Mouse (Mus musculus) kidney, postnatal 0 days (tissue): ENCODE measurements around the gene Acaa1b. TPM values are rescaled to one million over a fixed set of nuclear protein-coding genes. Genes with fewer than 3 reads are reported as not detected.

ENCODE experiments used
- ATAC-seq: fragments of 200-750 bp; cut with Nextera tagmentation; replicated peaks from 2 replicates; pipeline ENCODE4 v1.8.0; 2017; ENCODE audit warnings: low read depth, moderate number of reproducible peaks, moderate TSS enrichment, moderate library complexity; ENCODE audit not compliant: low FRiP score
- DNase-seq: peaks from one replicate; pipeline ENCODE4 v3.0.0-alpha.2; 2016; ENCODE audit warnings: low spot score
- H3K27ac ChIP-seq: fragments of 300-500 bp; sonication (generic); 2 replicates; pipeline ENCODE4 v1.5.1; 2014; ENCODE audit warnings: mild to moderate bottlenecking
- H3K27me3 ChIP-seq: fragments of 300-500 bp; sonication (generic); 2 replicates; pipeline ENCODE4 v1.6.1; 2014; ENCODE audit warnings: low read length, mixed read lengths; ENCODE audit not compliant: insufficient read depth
- H3K36me3 ChIP-seq: fragments of 300-500 bp; sonication (generic); 2 replicates; pipeline ENCODE4 v1.6.1; 2014; ENCODE audit warnings: low read length, mixed read lengths; ENCODE audit not compliant: insufficient read depth
- H3K4me1 ChIP-seq: fragments of 300-500 bp; sonication (generic); replicated peaks from 2 replicates; pipeline ENCODE4 v1.6.1; 2014; ENCODE audit warnings: antibody characterized with exemption, low read length, mixed read lengths; ENCODE audit not compliant: insufficient read depth
- H3K4me2 ChIP-seq: fragments of 300-500 bp; sonication (generic); 2 replicates; pipeline ENCODE4 v1.6.1; 2014; ENCODE audit warnings: mild to moderate bottlenecking, low read length, moderate library complexity, mixed read lengths
- H3K4me3 ChIP-seq: fragments of 300-500 bp; sonication (generic); replicated peaks from 2 replicates; pipeline ENCODE4 v1.5.1; 2014; ENCODE audit warnings: low read depth, low read length
- H3K9ac ChIP-seq: fragments of 300-500 bp; sonication (generic); 2 replicates; pipeline ENCODE4 v1.6.1; 2014; ENCODE audit warnings: low read depth, low read length
- H3K9me3 ChIP-seq: fragments of 300-500 bp; sonication (generic); replicated peaks from 2 replicates; pipeline ENCODE4 v1.6.1; 2016; ENCODE audit warnings: low read length, inconsistent platforms, mixed read lengths
- CTCF ChIP-seq: IDR thresholded peaks from 2 replicates; pipeline ENCODE4 v1.5.1; 2016; ENCODE audit warnings: antibody characterized with exemption, low read depth, mild to moderate bottlenecking, moderate library complexity
- WGBS: fragments of 180-500 bp; shearing (Covaris S2); extraction: QIAGEN DNeasy Blood & Tissue Kit; methylation state at CpG from one replicate; pipeline ENCODE4 v1.1.7; 2014; 5-methylcytosine and 5-hydroxymethylcytosine counted together
- polyA plus RNA-seq: library from polyadenylated mRNA; unstranded; fragments of >200 nt; fragmentation: Nextera tagmentation; extraction: Ambion mirVana; gene quantifications from 2 replicates; pipeline ENCODE4 v1.2.1, GENCODE M21; 2015

The Acaa1b gene
- polyA plus RNA-seq, 1 experiment from 2014 or later: 72.8 TPM

GRCm38 (mm10) chr9:119110640-119111039 is 46.3 kb downstream of the Acaa1b start:
- no peak for TF ChIP-seq CTCF
- Histone ChIP-seq H3K9me3 (no peaks in the 10 kb centered on the region), H3K27me3 (no peaks in the 10 kb centered on the region), H3K9ac (no peak overlapping the region), H3K4me3 (no peak overlapping the region), H3K4me2 (no peak overlapping the region), H3K4me1 (0 out of 2 replicates have a peak, but pooled peaks cover 5% of the 10 kb centered on the region), H3K36me3 (no peaks in the 10 kb centered on the region), H3K27ac (no peak overlapping the region)
- WGBS: 58% methylated on average over 3 of the region's 3 CpGs
- ATAC-seq: no peak
- no peak for DNase-seq

- Histone ChIP-seq H3K9ac (no peak overlapping the region), H3K36me3 (no peaks in the 10 kb centered on the region), H3K4me1 (0 out of 2 replicates have a peak, but pooled peaks cover 5% of the 10 kb centered on the region), H3K4me2 (no peak overlapping the region), H3K27ac (no peak overlapping the region), H3K27me3 (no peaks in the 10 kb centered on the region), H3K9me3 (no peaks in the 10 kb centered on the region), H3K4me3 (no peak overlapping the region)
- no peak for TF ChIP-seq CTCF
- no peak for DNase-seq
- WGBS: 68% methylated on average over 12 of the region's 12 CpGs
- ATAC-seq: no peak
These were observed 47.1 kb downstream of the Acaa1b start for GRCm38 (mm10) chr9:119109685-119110353.

- H3K9me3 ChIP-seq: no peaks in the 10 kb centered on the region
- no peaks in the 10 kb centered on the region; the same call in 1 of the 2 replicates for H3K27me3 ChIP-seq
- H3K4me3 ChIP-seq: no peak overlapping the region
- H3K4me1 ChIP-seq: 0 out of 2 replicates have a peak, but pooled peaks cover 5% of the 10 kb centered on the region
- ATAC-seq (no peak), DNase-seq (peak; percentile 57)
- H3K36me3 ChIP-seq: no peaks in the 10 kb centered on the region
- WGBS: 84% methylated on average over 4 of the region's 4 CpGs
- no peak overlapping the region for H3K9ac ChIP-seq
- no peak overlapping the region for H3K4me2 ChIP-seq
- no peak overlapping the region for H3K27ac ChIP-seq
- peak; percentile 76 for TF ChIP-seq CTCF
These were observed 49.3 kb downstream of the Acaa1b start for GRCm38 (mm10) chr9:119107566-119107965.

- Histone ChIP-seq H3K27ac (no peak overlapping the region), H3K4me2 (peak overlapping the region; percentile 88), H3K36me3 (no peaks in the 10 kb centered on the region), H3K9me3 (no peaks in the 10 kb centered on the region), H3K4me1 (no peaks in the 10 kb centered on the region), H3K9ac (peak overlapping the region; percentile 42; the same call in 1 of the 2 replicates), H3K4me3 (peak overlapping the region; percentile 63), H3K27me3 (no peaks in the 10 kb centered on the region; the same call in 1 of the 2 replicates)
- DNase-seq (no peak), ATAC-seq (no peak)
- 2% methylated on average over 19 of the region's 19 CpGs for WGBS
- no peak for TF ChIP-seq CTCF
These were observed 54.1 kb downstream of the Acaa1b start for GRCm38 (mm10) chr9:119102783-119103113.

GRCm38 (mm10) chr9:119101992-119102782 is 54.7 kb downstream of the Acaa1b start, which contains the start of gene Dlec1:
Gene Dlec1 (plus strand): TSS chr9:119102478.
- peak within 1 kb of the TSS; percentile 88 for H3K4me2 ChIP-seq
- ATAC-seq: peak; percentile 76
- peak; percentile 47 for TF ChIP-seq CTCF
- H3K4me3 ChIP-seq: peak within 1 kb of the TSS; percentile 63
- no peaks in the 10 kb centered on the region for H3K9me3 ChIP-seq
- H3K4me1 ChIP-seq: no peaks in the 10 kb centered on the region
- no peaks in the 10 kb centered on the region; the same call in 1 of the 2 replicates for H3K27me3 ChIP-seq
- WGBS: 3% methylated on average over 44 of the region's 44 CpGs
- DNase-seq: peak; percentile 98
- H3K36me3 ChIP-seq: no peaks in the 10 kb centered on the region
- peak within 1 kb of the TSS; percentile 26; the same call in 1 of the 2 replicates for H3K27ac ChIP-seq
- H3K9ac ChIP-seq: peak within 1 kb of the TSS; percentile 47

GRCm38 (mm10) chr9:119100177-119100898 is 56.6 kb downstream of the Acaa1b start:
- Histone ChIP-seq H3K4me3 (no peak overlapping the region), H3K36me3 (no peaks in the 10 kb centered on the region), H3K4me2 (no peak overlapping the region), H3K4me1 (no peaks in the 10 kb centered on the region), H3K27ac (no peak overlapping the region), H3K27me3 (no peaks in the 10 kb centered on the region; the same call in 1 of the 2 replicates), H3K9me3 (no peaks in the 10 kb centered on the region), H3K9ac (no peak overlapping the region)
- TF ChIP-seq CTCF: 0 out of 2 replicates have a peak, but pooled peaks have one; percentile 8
- WGBS: 16% methylated on average over 15 of the region's 15 CpGs
- ATAC-seq (0 out of 2 replicates have a peak, but pooled peaks have one; percentile 34), DNase-seq (no peak)

Other genes starting within 250 kb of the Acaa1b start
- gene Ctdspl, start 230.6 kb downstream of the Acaa1b start, polyA plus RNA-seq: 21.9 and 24.2 TPM in 2 replicates
- gene Vill, start 104.3 kb downstream of the Acaa1b start, polyA plus RNA-seq: 38.8 and 41.8 TPM in 2 replicates
- 17.3 and 17.8 TPM in 2 replicates for gene Plcd1, start 63.6 kb downstream of the Acaa1b start, polyA plus RNA-seq
- gene Dlec1, start 54.6 kb downstream of the Acaa1b start, polyA plus RNA-seq: 6.4 and 6.6 TPM in 2 replicates
- gene Gm47289, start 2.1 kb upstream of the Acaa1b start, polyA plus RNA-seq: not detected in 2 replicates
- 45.6 and 53.7 TPM in 2 replicates for gene Slc22a13, start 52.0 kb upstream of the Acaa1b start, polyA plus RNA-seq
- gene Oxsr1, start 165.3 kb upstream of the Acaa1b start, polyA plus RNA-seq: 10.8 and 11.0 TPM in 2 replicates
- 122 and 128 TPM in 2 replicates for gene Acaa1a, start 182.6 kb upstream of the Acaa1b start, polyA plus RNA-seq
- gene Myd88, start 184.3 kb upstream of the Acaa1b start, polyA plus RNA-seq: 26.5 and 29.3 TPM in 2 replicates
- 43.8 and 47.8 TPM in 2 replicates for gene Xylb, start 200.3 kb upstream of the Acaa1b start, polyA plus RNA-seq
- gene Slc22a14, start 208.5 kb upstream of the Acaa1b start, polyA plus RNA-seq: 0.34 and 0.38 TPM in 2 replicates
- gene Acvr2b, start 245.0 kb upstream of the Acaa1b start, polyA plus RNA-seq: 17.6 and 20.2 TPM in 2 replicates